Mouse (Mus musculus) hindbrain, embryonic 11.5 days (tissue): ENCODE results near the gene Gm21677. TPM values are rescaled to one million over a fixed set of nuclear protein-coding genes. Genes with fewer than 3 reads are reported as not detected.
"Not testable (repeated sequence)": the region's sequence is repeated elsewhere in the genome, so short reads cannot be mapped to it uniquely, and the experiment has no call there.

Source experiments
- ATAC-seq: fragments of 200-750 bp; cut with Nextera tagmentation; 2 replicates; pipeline ENCODE4 v1.8.0; 2017; ENCODE audit warnings: mild to moderate bottlenecking, moderate TSS enrichment, moderate library complexity; ENCODE audit not compliant: low FRiP score
- DNase-seq: peaks from one replicate; pipeline ENCODE4 v3.0.0-alpha.2; 2015; ENCODE audit warnings: low spot score
- H3K27ac ChIP-seq: fragments of 300-500 bp; sonication (generic); 2 replicates; pipeline ENCODE4 v1.5.1; 2014; ENCODE audit warnings: mild to moderate bottlenecking, low read depth, low read length
- H3K27me3 ChIP-seq: fragments of 300-500 bp; sonication (generic); 2 replicates; pipeline ENCODE4 v1.6.1; 2014; ENCODE audit warnings: mild to moderate bottlenecking, low read length, moderate library complexity, mixed read lengths; ENCODE audit not compliant: control insufficient read depth, insufficient read depth
- H3K36me3 ChIP-seq: fragments of 300-500 bp; sonication (generic); 2 replicates; pipeline ENCODE4 v1.6.1; 2014; ENCODE audit warnings: mild to moderate bottlenecking, low read length, moderate library complexity, mixed read lengths; ENCODE audit not compliant: control insufficient read depth, insufficient read depth
- H3K4me1 ChIP-seq: fragments of 300-500 bp; sonication (generic); replicated peaks from 2 replicates; pipeline ENCODE4 v1.6.1; 2014; ENCODE audit warnings: low read length, mixed read lengths; ENCODE audit not compliant: control insufficient read depth, insufficient read depth
- H3K4me2 ChIP-seq: fragments of 300-500 bp; sonication (generic); replicated peaks from 2 replicates; pipeline ENCODE4 v1.6.1; 2014; ENCODE audit warnings: mild to moderate bottlenecking, low read depth, low read length
- H3K4me3 ChIP-seq: fragments of 300-500 bp; sonication (generic); 2 replicates; pipeline ENCODE4 v1.5.1; 2014; ENCODE audit warnings: low read depth, low read length
- H3K9ac ChIP-seq: fragments of 300-500 bp; sonication (generic); 2 replicates; pipeline ENCODE4 v1.6.1; 2014; ENCODE audit warnings: low read depth, low read length
- H3K9me3 ChIP-seq: fragments of 300-500 bp; sonication (generic); 2 replicates; pipeline ENCODE4 v1.6.1; 2016; ENCODE audit warnings: low read length; ENCODE audit not compliant: control insufficient read depth
- WGBS: fragments of 180-500 bp; shearing (Covaris S2); extraction: QIAGEN DNeasy Blood & Tissue Kit; methylation state at CpG from one replicate; pipeline ENCODE4 v1.1.7; 2014; 5-methylcytosine and 5-hydroxymethylcytosine counted together
- polyA plus RNA-seq: library from polyadenylated mRNA; unstranded; fragments of >200 nt; fragmentation: Nextera tagmentation; extraction: Ambion mirVana; gene quantifications from 2 replicates; pipeline ENCODE4 v1.2.1, GENCODE M21; 2014

Gene Gm21677
- polyA plus RNA-seq = not detected in 2 replicates

GRCm38 (mm10) chrY:3306349-3306748 is at the start of gene Gm21677:
Gene Gm21677 (minus strand): TSS chrY:3306449.
- not testable (repeated sequence) for H3K4me3 ChIP-seq, DNase-seq, H3K27me3 ChIP-seq, H3K4me2 ChIP-seq, H3K27ac ChIP-seq, H3K9me3 ChIP-seq, H3K9ac ChIP-seq, H3K4me1 ChIP-seq, H3K36me3 ChIP-seq, ATAC-seq
- WGBS = no CpG with 5 or more reads among the region's 9 CpGs

GRCm38 (mm10) chrY:3345229-3345628 is 39.0 kb upstream of the Gm21677 start, which contains the start of gene Gm21693:
Gene Gm21693 (minus strand): TSS chrY:3345329.
- H3K36me3 ChIP-seq = not testable (repeated sequence)

GRCm38 (mm10) chrY:3340661-3341060 is 34.4 kb upstream of the Gm21677 start:
- H3K4me3 ChIP-seq, DNase-seq, H3K9ac ChIP-seq, H3K36me3 ChIP-seq, H3K4me1 ChIP-seq, ATAC-seq, H3K4me2 ChIP-seq, H3K27me3 ChIP-seq, H3K27ac ChIP-seq, H3K9me3 ChIP-seq: not testable (repeated sequence)
- WGBS = no CpG with 5 or more reads among the region's 11 CpGs

More at GRCm38 (mm10) chrY:3345229-3345628, 39.0 kb upstream of the Gm21677 start, which contains the start of gene Gm21693:
- ATAC-seq, H3K27ac ChIP-seq, DNase-seq, H3K4me3 ChIP-seq, H3K9ac ChIP-seq, H3K4me1 ChIP-seq, H3K9me3 ChIP-seq, H3K4me2 ChIP-seq, H3K27me3 ChIP-seq: not testable (repeated sequence)
- WGBS = no CpG with 5 or more reads among the region's 9 CpGs

Other genes starting within 250 kb of the Gm21677 start
- not detected in 2 replicates for gene Gm21693, start 38.9 kb upstream of the Gm21677 start, polyA plus RNA-seq
- not detected in 2 replicates for gene Gm21704, start 103.7 kb upstream of the Gm21677 start, polyA plus RNA-seq
- gene Gm21708, start 103.7 kb upstream of the Gm21677 start, polyA plus RNA-seq = not detected in 2 replicates